ENCODE assay signal across 8 mouse cellular contexts in the genomic region with DNA sequence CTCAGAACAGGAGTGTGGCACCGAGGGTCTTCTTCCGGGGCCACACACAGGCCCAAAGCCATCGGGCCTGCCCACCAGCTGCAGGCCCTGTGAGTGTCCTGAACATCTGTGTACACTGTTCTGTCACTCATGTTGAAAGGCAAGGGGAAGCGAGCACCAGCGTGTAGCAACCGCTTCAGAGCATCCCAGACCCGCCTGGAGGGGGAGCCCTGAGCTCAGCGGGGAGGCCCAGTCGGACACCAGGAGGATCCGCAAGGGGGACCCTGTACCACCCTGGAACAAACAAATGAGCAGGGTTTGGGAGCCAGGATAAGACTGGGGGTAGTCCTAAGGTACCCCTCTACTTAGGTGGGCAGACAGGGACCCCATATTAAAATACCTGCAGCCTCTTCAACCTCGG. TPM values are rescaled to one million over a fixed set of nuclear protein-coding genes. Genes with fewer than 3 reads are reported as not detected.
DNase-seq lines count a peak whose midpoint lies in the region; TF ChIP-seq lines count a peak whose summit lies in the region.
"Had no signal": no experiment of that assay in that cellular context is flagged by ENCODE, and none has a peak within 500 bp of the region (broad histone marks: within the 10 kb centered on the region; RNA-seq: fewer than 3 reads in every experiment).

No protein-coding gene starts in this region.

- H3K4me1 ChIP-seq in MEL (ENCODE audit: control insufficient read depth in 1 of 2, insufficient read depth in 2 of 2, low read length in 2 of 2), result no peaks in the 10 kb centered on the region

- H3ac ChIP-seq in C2C12 (ENCODE audit: control insufficient read depth, insufficient read length, low read depth), result no peak overlapping the region

- no peak; the same call in 1 of the 2 replicates for TF ChIP-seq RAD21 in MEL (IDR thresholded peaks at IDR 0.05; ENCODE audit: low read depth, low read length)

- H3K79me2 ChIP-seq in C2C12 (ENCODE audit: control insufficient read depth, insufficient read depth), result no peaks in the 10 kb centered on the region
- H3K79me2 ChIP-seq in MEL (ENCODE audit: control insufficient read depth, insufficient read depth, low read length, poor library complexity), result no peaks in the 10 kb centered on the region

- H3K9ac ChIP-seq in MEL (ENCODE audit: control insufficient read depth, low read depth, low read length, poor library complexity, severe bottlenecking), result no peak overlapping the region

- TF ChIP-seq EP300 in MEL (IDR thresholded peaks at IDR 0.05; ENCODE audit: low read depth in 1 of 2, low read length in 2 of 2), result no peak

- H3K27ac ChIP-seq in MEL (ENCODE audit: control insufficient read depth, low read depth, low read length), result no peak overlapping the region
- H3K27ac ChIP-seq in layer of hippocampus, adult 2 months, result no peak overlapping the region

- TF ChIP-seq POLR2A in MEL (IDR thresholded peaks at IDR 0.05; ENCODE audit: control insufficient read depth in 1 of 2, insufficient read depth in 1 of 2, low read depth in 1 of 2, low read length in 2 of 2, poor library complexity in 1 of 2), result no peak

- no peaks in the 10 kb centered on the region for H3K79me3 ChIP-seq in C2C12 (ENCODE audit: low read depth)

- H3K9me3 ChIP-seq in MEL (replicated peaks; ENCODE audit: insufficient read depth, low read length), result no peaks in the 10 kb centered on the region

- H3K36me3 ChIP-seq in C2C12 (ENCODE audit: control insufficient read depth, insufficient read depth), result no peaks in the 10 kb centered on the region
- H3K36me3 ChIP-seq in MEL (ENCODE audit: control insufficient read depth in 1 of 2, insufficient read depth in 2 of 2, low read length in 2 of 2), result no peaks in the 10 kb centered on the region

- DNase-seq in layer of hippocampus, adult 18-20 months (ENCODE audit: low spot score in 2 of 2), result peak; percentile 49 to 54
- DNase-seq in layer of hippocampus, adult 9-10 months (ENCODE audit: low spot score), result no peak
- DNase-seq in MEL (ENCODE audit: low read depth, low spot score), result no peak
- peak; percentile 65 to 72 for DNase-seq in layer of hippocampus, adult 2 months (ENCODE audit: low spot score in 2 of 2)
- DNase-seq in cerebellum, adult 9-10 months, result no peak
- no peak for DNase-seq in B cell, adult 2 months

- H3K27me3 ChIP-seq in C2C12 (ENCODE audit: control insufficient read depth, insufficient read depth, insufficient read length) (peaks cover 40% of the 10 kb centered on the region), MEL (ENCODE audit: control insufficient read depth in 1 of 2, insufficient read depth in 2 of 2, low read length in 2 of 2) (no peaks in the 10 kb centered on the region)

- H3K4me3 ChIP-seq in C2C12 (ENCODE audit: insufficient read depth, poor library complexity, severe bottlenecking) (no peak overlapping the region), MEL (ENCODE audit: control insufficient read depth in 1 of 2, insufficient read depth in 1 of 2, low read depth in 2 of 2, low read length in 2 of 2) (no peak overlapping the region)
- H3K4me3 ChIP-seq in layer of hippocampus, adult 2 months, result no peak overlapping the region
- H3K4me3 ChIP-seq: megakaryocyte, embryonic 14.5 days had no signal

- peak; percentile 64 for TF ChIP-seq CTCF in C2C12 (IDR thresholded peaks at IDR 0.05; ENCODE audit: control insufficient read depth, insufficient read depth, insufficient read length)
- TF ChIP-seq CTCF in MEL (IDR thresholded peaks at IDR 0.05 in 2 of 3, conservative IDR thresholded peaks at IDR 0.05 in 1 of 3; ENCODE audit: control insufficient read depth in 1 of 3, insufficient read depth in 1 of 3, low read depth in 2 of 3, low read length in 3 of 3, poor library complexity in 1 of 3, severe bottlenecking in 1 of 3), result peak in 2 of 3 experiments; percentile 8 to 50; a peak in 3 of 6 replicates
- peak; percentile 82 for TF ChIP-seq CTCF in layer of hippocampus, adult 2 months (conservative IDR thresholded peaks at IDR 0.05)

TF ChIP-seq in C2C12, 6 proteins besides CTCF, POLR2A, EP300 and RAD21:
- TF ChIP-seq FOSL1 (IDR thresholded peaks at IDR 0.05; ENCODE audit: insufficient read depth, low read length, poor library complexity, severe bottlenecking) (no peak), MYOD1 (IDR thresholded peaks at IDR 0.05; ENCODE audit: control insufficient read depth, insufficient read length, low read depth) (no peak), CEBPB (IDR thresholded peaks at IDR 0.05; ENCODE audit: low read depth) (no peak), USF1 (IDR thresholded peaks at IDR 0.05; ENCODE audit: low read depth) (no peak), MAX (IDR thresholded peaks at IDR 0.05) (no peak), MYOG (IDR thresholded peaks at IDR 0.05; ENCODE audit: control insufficient read depth, extremely low read depth, insufficient read length) (no peak)

TF ChIP-seq in MEL, 35 proteins besides CTCF, POLR2A, EP300 and RAD21:
- TF ChIP-seq ELF1 (IDR thresholded peaks at IDR 0.05; ENCODE audit: low read depth, low read length) (no peak), CHD1 (IDR thresholded peaks at IDR 0.05; ENCODE audit: low read depth, low read length) (no peak), RCOR1 (IDR thresholded peaks at IDR 0.05; ENCODE audit: low read depth, low read length) (no peak), MAX (IDR thresholded peaks at IDR 0.05; ENCODE audit: low read length) (no peak), ETS1 (IDR thresholded peaks at IDR 0.05; ENCODE audit: low read depth, low read length) (no peak), HCFC1 (IDR thresholded peaks at IDR 0.05; ENCODE audit: low read depth, low read length) (no peak), MAZ (IDR thresholded peaks at IDR 0.05; ENCODE audit: low read depth, low read length) (no peak), GATA1 (IDR thresholded peaks at IDR 0.05; ENCODE audit: low read depth, low read length) (no peak)

RNA-seq across cellular contexts. Expression of a gene that starts 9.4 kb away (rescaled TPM):
- under 1 TPM in 1 of 2 experiments, not detected in 1; 0.15 TPM for total RNA-seq in layer of hippocampus, adult 18-20 months (2021)
- 0.13 TPM for polyA plus RNA-seq in C2C12 (2012; fragmentation: generic; extraction: Trizol)
- total RNA-seq in MEL (2012; rRNA removed), result not detected in 2 replicates
- polyA plus RNA-seq in MEL (2012; ENCODE audit: insufficient read depth in 1 of 2, insufficient read length in 2 of 2, low read depth in 1 of 2, low replicate concordance in 2 of 2, missing spikeins in 1 of 2), result not detected
- total RNA-seq in layer of hippocampus, adult 2 months (2021), result under 1 TPM; 0.13 to 0.25 TPM

RNA-seq across cellular contexts. Expression of a gene that starts 17.9 kb away (rescaled TPM):
- total RNA-seq in layer of hippocampus, adult 18-20 months (2021), result 100 to 1,000 TPM; 126 to 134 TPM
- polyA plus RNA-seq in C2C12 (2012; fragmentation: generic; extraction: Trizol) (1.1 TPM), MEL (2012; ENCODE audit: insufficient read depth in 1 of 2, insufficient read length in 2 of 2, low read depth in 1 of 2, low replicate concordance in 2 of 2, missing spikeins in 1 of 2) (under 1 TPM in 1 of 2 experiments, not detected in 1; 0.10 TPM)
- total RNA-seq in MEL (2012; rRNA removed), result 0.08 TPM in 1 of 2 replicates, not detected in the other
- total RNA-seq in layer of hippocampus, adult 2 months (2021), result 100 to 1,000 TPM; 116 to 121 TPM

Comparison
In these comparisons a context has a peak if more than half of its experiments do, and no peak if none do; other contexts are left out.
1. DNase-seq: peak in layer of hippocampus, adult 18-20 months (2 of 2) and layer of hippocampus, adult 2 months (2 of 2); none in layer of hippocampus, adult 9-10 months (single experiment), MEL (single experiment), cerebellum, adult 9-10 months (single experiment) and B cell, adult 2 months (0 of 2).
2. CTCF ChIP-seq: peak in every context shown above with its lines; median percentile 82 in layer of hippocampus, adult 2 months; 64 in C2C12; 29 in MEL.
3. RNA of a gene that starts 17.9 kb away (total RNA-seq): 126 to 134 TPM in layer of hippocampus, adult 18-20 months and 116 to 121 TPM in layer of hippocampus, adult 2 months; 0.08 TPM in MEL; every median in the first group is over 100 times any median in the second.